Mouse (Mus musculus) MEL (cell line): ENCODE data around the gene Triobp. TPM values are rescaled to one million over a fixed set of nuclear protein-coding genes. Genes with fewer than 3 reads are reported as not detected.

Experiments used
- DNase-seq: peaks from one replicate; pipeline ENCODE4 v3.0.0; 2011; ENCODE audit warnings: low read depth, low spot score
- H3K27ac ChIP-seq: 2 replicates; pipeline ENCODE4 v1.5.1; 2012; ENCODE audit warnings: low read depth, mild to moderate bottlenecking, control low read depth, low read length, moderate library complexity; ENCODE audit not compliant: control insufficient read depth
- H3K27me3 ChIP-seq, 2 experiments: fragments of 150-350 bp in 1 of 2; sonication (generic) in 1 of 2; 2 replicates each; pipeline ENCODE4 v1.6.1; 2012; ENCODE audit warnings: low read length in 2 of 2, mild to moderate bottlenecking in 2 of 2, improper control_type of control experiment in 1 of 2, moderate library complexity in 1 of 2; ENCODE audit not compliant: insufficient read depth in 2 of 2, control insufficient read depth in 1 of 2
- H3K36me3 ChIP-seq, 2 experiments: 2 replicates each; pipeline ENCODE4 v1.6.1; 2012 to 2014; ENCODE audit warnings: low read length in 2 of 2, improper control_type of control experiment in 1 of 2, inconsistent platforms in 1 of 2, mild to moderate bottlenecking in 1 of 2; ENCODE audit not compliant: insufficient read depth in 2 of 2, control insufficient read depth in 1 of 2
- H3K4me1 ChIP-seq, 2 experiments: fragments of 150-350 bp in 1 of 2; sonication (generic) in 1 of 2; 2 replicates each; pipeline ENCODE4 v1.6.1; 2012; ENCODE audit warnings: low read length in 2 of 2, improper control_type of control experiment in 1 of 2, mild to moderate bottlenecking in 1 of 2; ENCODE audit not compliant: insufficient read depth in 2 of 2, control insufficient read depth in 1 of 2
- H3K4me3 ChIP-seq, 2 experiments: fragments of 150-350 bp in 1 of 2; sonication (generic) in 1 of 2; 2 replicates each; pipeline ENCODE4 v1.5.1; 2012; ENCODE audit warnings: low read depth in 2 of 2, low read length in 2 of 2, mild to moderate bottlenecking in 2 of 2, moderate library complexity in 2 of 2, control low read depth in 1 of 2, improper control_type of control experiment in 1 of 2; ENCODE audit not compliant: control insufficient read depth in 1 of 2, insufficient read depth in 1 of 2
- H3K79me2 ChIP-seq: 2 replicates; pipeline ENCODE4 v1.6.1; 2012; ENCODE audit warnings: mild to moderate bottlenecking, low read length, moderate library complexity; ENCODE audit not compliant: control insufficient read depth, poor library complexity, insufficient read depth
- H3K9ac ChIP-seq: 2 replicates; pipeline ENCODE4 v1.6.1; 2012; ENCODE audit warnings: low read depth, mild to moderate bottlenecking, control low read depth, low read length, moderate library complexity; ENCODE audit not compliant: control insufficient read depth, poor library complexity, severe bottlenecking
- H3K9me3 ChIP-seq: fragments of 150-350 bp; sonication (generic); replicated peaks from 2 replicates; pipeline ENCODE4 v1.6.1; 2012; ENCODE audit warnings: mild to moderate bottlenecking, low read length, improper control_type of control experiment, moderate library complexity; ENCODE audit not compliant: insufficient read depth
- BHLHE40 ChIP-seq: IDR thresholded peaks from 2 replicates; pipeline ENCODE4 v1.6.1; 2012; ENCODE audit warnings: low read depth, mild to moderate bottlenecking, inconsistent platforms, low read length, improper control_type of control experiment, borderline replicate concordance
- CHD1 ChIP-seq: IDR thresholded peaks from 2 replicates; pipeline ENCODE4 v1.6.1; 2012; ENCODE audit warnings: low read depth, mild to moderate bottlenecking, inconsistent platforms, low read length, improper control_type of control experiment
- CTCF ChIP-seq, 3 experiments: IDR thresholded peaks in 2 of 3; conservative IDR thresholded peaks in 1 of 3; 2 replicates each; pipeline ENCODE4 v1.5.1; 2011 to 2012; ENCODE audit warnings: low read length in 3 of 3, low read depth in 2 of 3, mild to moderate bottlenecking in 2 of 3, improper control_type of control experiment in 1 of 3, inconsistent platforms in 1 of 3, mixed read lengths in 1 of 3, moderate library complexity in 1 of 3; ENCODE audit not compliant: control insufficient read depth in 1 of 3, insufficient read depth in 1 of 3, poor library complexity in 1 of 3, severe bottlenecking in 1 of 3
- E2F4 ChIP-seq: IDR thresholded peaks from 2 replicates; pipeline ENCODE4 v1.6.1; 2011; ENCODE audit warnings: low read depth, low read length, improper control_type of control experiment, borderline replicate concordance
- EP300 ChIP-seq, 2 experiments: IDR thresholded peaks; 2 replicates each; pipeline ENCODE4 v1.6.1; 2011; ENCODE audit warnings: improper control_type of control experiment in 2 of 2, low read length in 2 of 2, low read depth in 1 of 2, mild to moderate bottlenecking in 1 of 2
- ETS1 ChIP-seq: IDR thresholded peaks from 2 replicates; pipeline ENCODE4 v1.6.1; 2012; ENCODE audit warnings: low read depth, mild to moderate bottlenecking, inconsistent platforms, low read length, improper control_type of control experiment, moderate library complexity
- GATA1 ChIP-seq: IDR thresholded peaks from 2 replicates; pipeline ENCODE4 v1.6.1; 2011; ENCODE audit warnings: low read depth, low read length, improper control_type of control experiment
- HCFC1 ChIP-seq: IDR thresholded peaks from 2 replicates; pipeline ENCODE4 v1.6.1; 2012; ENCODE audit warnings: low read depth, mild to moderate bottlenecking, inconsistent platforms, low read length, improper control_type of control experiment, moderate library complexity
- JUND ChIP-seq: IDR thresholded peaks from 2 replicates; pipeline ENCODE4 v1.6.1; 2011; ENCODE audit warnings: low read depth, mild to moderate bottlenecking, improper control_type of control experiment, low read length
- MAZ ChIP-seq: IDR thresholded peaks from 2 replicates; pipeline ENCODE4 v1.6.1; 2012; ENCODE audit warnings: low read depth, mild to moderate bottlenecking, inconsistent platforms, low read length, improper control_type of control experiment
- MYB ChIP-seq: IDR thresholded peaks from 2 replicates; pipeline ENCODE4 v1.6.1; 2011; ENCODE audit warnings: mild to moderate bottlenecking, low read depth, low read length, improper control_type of control experiment
- NELFE ChIP-seq: IDR thresholded peaks from 2 replicates; pipeline ENCODE4 v1.6.1; 2011; ENCODE audit warnings: low read depth, low read length, improper control_type of control experiment
- POLR2A ChIP-seq, 2 experiments: IDR thresholded peaks; 2 replicates each; pipeline ENCODE4 v1.6.1; 2011 to 2012; ENCODE audit warnings: low read length in 2 of 2, mild to moderate bottlenecking in 2 of 2, control low read depth in 1 of 2, improper control_type of control experiment in 1 of 2, low read depth in 1 of 2, moderate library complexity in 1 of 2; ENCODE audit not compliant: control insufficient read depth in 1 of 2, insufficient read depth in 1 of 2, poor library complexity in 1 of 2
- POLR2AphosphoS2 ChIP-seq: IDR thresholded peaks from 2 replicates; pipeline ENCODE4 v1.6.1; 2011; ENCODE audit warnings: low read length, improper control_type of control experiment
- POLR2AphosphoS5 ChIP-seq: IDR thresholded peaks from 2 replicates; pipeline ENCODE4 v1.6.1; 2012; ENCODE audit warnings: low read depth, borderline replicate concordance, mild to moderate bottlenecking, inconsistent platforms, low read length, moderate library complexity, mixed read lengths
- RCOR1 ChIP-seq: IDR thresholded peaks from 2 replicates; pipeline ENCODE4 v1.6.1; 2012; ENCODE audit warnings: low read depth, mild to moderate bottlenecking, inconsistent platforms, low read length, improper control_type of control experiment
- SIN3A ChIP-seq: IDR thresholded peaks from 2 replicates; pipeline ENCODE4 v1.6.1; 2012; ENCODE audit warnings: low read length, improper control_type of control experiment, inconsistent platforms
- TAL1 ChIP-seq: IDR thresholded peaks from 2 replicates; pipeline ENCODE4 v1.6.1; 2012; ENCODE audit warnings: mild to moderate bottlenecking, inconsistent platforms, low read length, moderate library complexity, mixed read lengths
- TBP ChIP-seq: IDR thresholded peaks from 2 replicates; pipeline ENCODE4 v1.8.0; 2011; ENCODE audit warnings: low read depth, low read length, improper control_type of control experiment
- TCF12 ChIP-seq: IDR thresholded peaks from 2 replicates; pipeline ENCODE4 v1.6.1; 2014; ENCODE audit warnings: low read depth, mild to moderate bottlenecking, inconsistent platforms, low read length, improper control_type of control experiment, moderate library complexity
- UBTF ChIP-seq: IDR thresholded peaks from 2 replicates; pipeline ENCODE4 v1.6.1; 2012; ENCODE audit warnings: low read depth, mild to moderate bottlenecking, inconsistent platforms, low read length, improper control_type of control experiment, moderate library complexity, borderline replicate concordance; ENCODE audit not compliant: insufficient read depth
- ZKSCAN1 ChIP-seq: IDR thresholded peaks from 2 replicates; pipeline ENCODE4 v1.6.1; 2012; ENCODE audit warnings: low read depth, mild to moderate bottlenecking, inconsistent platforms, low read length, improper control_type of control experiment, moderate library complexity
- ZMIZ1 ChIP-seq: IDR thresholded peaks from 2 replicates; pipeline ENCODE4 v1.6.1; 2012; ENCODE audit warnings: low read depth, mild to moderate bottlenecking, inconsistent platforms, low read length, improper control_type of control experiment, moderate library complexity
- ZNF384 ChIP-seq: IDR thresholded peaks from 2 replicates; pipeline ENCODE4 v1.6.1; 2012; ENCODE audit warnings: low read depth, mild to moderate bottlenecking, inconsistent platforms, low read length, improper control_type of control experiment
- polyA plus RNA-seq, 2 experiments: library from polyadenylated mRNA; stranded (reverse) in 1 of 2; unstranded in 1 of 2; fragments of >175 nt in 1 of 2; fragments of >200 nt in 1 of 2; gene quantifications; 2 replicates each; pipeline versions ENCODE4 v1.2.1 to v1.2.4; 2012; ENCODE audit warnings: low replicate concordance in 2 of 2, low read depth in 1 of 2; ENCODE audit not compliant: insufficient read length in 2 of 2, insufficient read depth in 1 of 2, missing spikeins in 1 of 2
- total RNA-seq: library from RNA; depleted of rRNA; stranded (reverse); fragments of 300-350 nt; gene quantifications from 2 replicates; pipeline ENCODE4 v1.2.3, GENCODE M21; 2012

The Triobp gene
- total and polyA plus RNA-seq, 3 experiments = 18.4 to 31.3 TPM; not detected in 1

GRCm38 (mm10) chr15:78923585-78923984 lies 23.9 kb upstream of the Triobp start:
- Histone ChIP-seq H3K27me3 (no peaks in the 10 kb centered on the region), H3K4me1 (peaks cover 6 to 65% of the 10 kb centered on the region in 2 experiments), H3K4me3 (peak overlapping the region; percentile 33 to 36), H3K27ac (peak overlapping the region; percentile 93), H3K79me2 (peaks cover 10% of the 10 kb centered on the region), H3K36me3 (peaks cover 0 to 41% of the 10 kb centered on the region in 2 experiments; a peak in 2 of 4 replicates), H3K9ac (peak overlapping the region; percentile 61), H3K9me3 (no peaks in the 10 kb centered on the region)
- peak; percentile 96 for DNase-seq
- TF ChIP-seq CTCF (IDR thresholded peaks at IDR 0.05 in 2 of 3, conservative IDR thresholded peaks at IDR 0.05 in 1 of 3; ENCODE audit: control insufficient read depth in 1 of 3, insufficient read depth in 1 of 3, low read depth in 2 of 3, low read length in 3 of 3, poor library complexity in 1 of 3, severe bottlenecking in 1 of 3) = no peak
- TF ChIP-seq POLR2A (IDR thresholded peaks at IDR 0.05; ENCODE audit: control insufficient read depth in 1 of 2, insufficient read depth in 1 of 2, low read depth in 1 of 2, low read length in 2 of 2, poor library complexity in 1 of 2) = peak; percentile 53 to 80; a peak in 3 of 4 replicates
- peak; percentile 88 for TF ChIP-seq MAZ
- no peak for TF ChIP-seq ZNF384
- TF ChIP-seq MYB = peak; percentile 88
- TF ChIP-seq ZKSCAN1 = no peak
- TF ChIP-seq UBTF = no peak
- peak; percentile 77 to 95 for TF ChIP-seq EP300 (IDR thresholded peaks at IDR 0.05; ENCODE audit: low read depth in 1 of 2, low read length in 2 of 2)
- TF ChIP-seq JUND = no peak
- peak; percentile 42; the same call in 1 of the 2 replicates for TF ChIP-seq TAL1
- TF ChIP-seq POLR2AphosphoS2 = peak; percentile 44; the same call in 1 of the 2 replicates
- TF ChIP-seq RCOR1 = peak; percentile 85
- TF ChIP-seq BHLHE40 = peak; percentile 57; the same call in 1 of the 2 replicates
- no peak for TF ChIP-seq CHD1
- TF ChIP-seq TCF12 = peak; percentile 87
- peak; percentile 65 for TF ChIP-seq HCFC1
- peak; percentile 71 for TF ChIP-seq SIN3A
- TF ChIP-seq GATA1 = peak; percentile 65
- TF ChIP-seq ZMIZ1 = peak; percentile 86
- TF ChIP-seq TBP = peak; percentile 79
- TF ChIP-seq NELFE = peak; percentile 78
- no peak for TF ChIP-seq E2F4
- TF ChIP-seq ETS1 = peak; percentile 78
- no peak for TF ChIP-seq POLR2AphosphoS5
